Mouse (Mus musculus) layer of hippocampus, adult 9-11 months (tissue): ENCODE results near the gene C1qtnf12.

ENCODE experiments used
- DNase-seq: peaks from one replicate; pipeline ENCODE4 v3.0.0; 2022

Gene C1qtnf12

DNA sequence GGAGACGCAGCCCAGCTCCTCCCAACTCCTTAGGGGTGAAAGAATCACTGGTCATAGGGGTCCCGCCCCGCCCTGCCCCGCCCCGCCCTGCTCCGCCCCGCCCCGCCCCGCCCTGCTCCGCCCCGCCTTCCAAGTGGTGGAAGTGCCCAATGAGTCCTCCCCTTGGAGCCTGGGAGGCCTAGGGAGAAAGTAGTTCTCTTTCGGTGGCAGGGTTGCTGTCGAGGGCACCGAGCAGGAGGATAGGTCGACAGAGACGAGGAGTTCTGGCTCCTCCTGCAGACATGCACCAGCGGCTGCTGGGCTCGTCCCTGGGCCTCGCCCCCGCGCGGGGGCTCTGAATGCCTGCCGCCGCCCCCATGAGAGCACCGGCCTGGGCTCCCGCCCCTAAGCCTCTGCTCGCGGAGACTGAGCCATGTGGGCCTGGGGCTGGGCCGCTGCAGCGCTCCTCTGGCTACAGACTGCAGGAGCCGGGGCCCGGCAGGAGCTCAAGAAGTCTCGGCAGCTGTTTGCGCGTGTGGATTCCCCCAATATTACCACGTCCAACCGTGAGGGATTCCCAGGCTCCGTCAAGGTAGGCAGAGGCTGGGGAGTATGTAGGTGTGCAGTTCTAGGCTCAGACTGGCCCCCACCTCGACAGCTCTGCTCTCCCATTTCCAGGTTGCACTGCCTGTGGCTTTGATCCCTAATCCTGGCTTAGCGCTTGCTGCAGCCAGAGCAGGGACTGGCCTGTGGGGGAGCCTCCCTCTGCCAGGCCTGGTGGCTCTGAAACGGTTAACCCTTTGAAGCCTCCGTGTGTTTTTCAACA, at the start of gene C1qtnf12:
Gene C1qtnf12, plus strand, starts transcription at position 152 of the 805 bp plus-strand sequence.
- DNase-seq: no peak

DNA sequence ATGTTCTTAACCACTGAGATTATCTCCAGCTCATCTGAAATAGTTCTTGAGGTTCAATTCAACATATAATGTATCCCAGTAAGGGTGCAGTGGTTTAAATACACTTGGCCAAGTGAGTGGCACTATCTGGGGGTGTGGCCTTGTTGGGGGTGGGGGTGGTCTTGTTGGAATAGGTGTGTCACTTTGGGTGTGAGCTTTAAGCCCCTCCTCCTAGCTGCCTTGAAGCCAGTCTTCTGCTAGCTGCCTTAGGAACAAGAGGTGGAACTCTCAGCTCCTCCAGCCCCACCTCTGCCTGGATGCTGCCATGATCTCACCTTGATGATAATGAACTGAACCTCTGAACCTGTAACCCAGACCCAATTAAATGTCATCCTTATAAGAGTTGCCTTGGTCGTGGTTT, 30.1 kb upstream of the C1qtnf12 start:
- no peak for DNase-seq

DNA sequence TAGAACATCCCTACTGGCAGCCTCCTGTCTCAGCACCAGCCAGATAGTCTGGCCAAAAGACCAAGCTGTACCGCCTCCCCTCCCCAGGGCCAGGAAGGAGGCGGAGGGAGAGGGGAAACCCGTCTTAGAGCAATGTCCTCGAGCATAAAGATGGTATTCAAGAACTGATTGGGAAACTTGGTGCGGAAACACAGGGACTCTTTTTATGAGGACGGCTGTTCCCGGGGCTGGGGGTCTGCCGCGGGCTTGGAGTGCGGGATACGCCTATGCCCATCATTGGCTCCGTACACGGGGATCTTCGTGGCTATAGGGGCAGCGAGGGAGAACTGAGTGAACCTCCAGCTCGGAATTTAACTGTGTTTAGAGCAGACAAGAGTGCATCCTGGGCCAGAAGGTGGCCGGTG, 19.1 kb upstream of the C1qtnf12 start:
- peak; percentile 44 for DNase-seq

DNA sequence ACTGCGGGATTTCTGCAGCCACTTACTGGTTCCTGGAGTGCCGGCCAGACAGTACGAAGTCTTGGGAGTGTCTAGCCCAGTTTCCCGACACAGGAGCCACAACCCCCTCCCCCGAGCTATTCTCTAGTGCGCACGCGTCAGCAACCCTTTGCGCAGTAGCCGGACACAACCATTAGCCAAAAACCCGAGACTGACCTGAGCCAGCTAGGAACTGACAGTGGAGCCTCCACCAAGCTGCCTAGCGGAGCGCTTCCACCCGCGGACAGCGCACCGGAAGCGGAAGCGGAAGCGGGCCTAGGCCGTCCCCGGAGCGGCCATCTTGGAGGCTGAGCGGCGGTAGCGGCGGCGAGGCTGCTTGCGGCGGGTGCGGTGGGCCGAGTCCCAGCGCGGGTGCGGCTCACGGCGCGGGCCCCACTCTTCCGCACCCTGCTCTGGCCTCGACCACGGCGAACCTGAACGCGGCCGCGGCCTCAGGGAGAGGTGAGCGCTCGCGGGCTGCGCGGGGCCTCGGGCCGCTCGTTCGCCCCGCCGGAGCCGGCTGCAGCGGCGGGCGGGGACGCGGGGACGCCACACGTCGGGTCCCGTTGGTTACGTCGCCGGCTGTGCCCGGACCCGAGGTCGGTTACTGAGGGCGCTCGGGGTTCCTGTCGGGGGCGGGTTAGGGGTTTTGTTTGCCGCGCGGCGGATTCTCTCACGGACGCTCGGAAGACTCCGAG, 18.4 kb upstream of the C1qtnf12 start, which contains the start of gene Ube2j2:
Gene Ube2j2, plus strand, starts transcription at position 298 of the 716 bp plus-strand sequence.
- DNase-seq: peak; percentile 94

DNA sequence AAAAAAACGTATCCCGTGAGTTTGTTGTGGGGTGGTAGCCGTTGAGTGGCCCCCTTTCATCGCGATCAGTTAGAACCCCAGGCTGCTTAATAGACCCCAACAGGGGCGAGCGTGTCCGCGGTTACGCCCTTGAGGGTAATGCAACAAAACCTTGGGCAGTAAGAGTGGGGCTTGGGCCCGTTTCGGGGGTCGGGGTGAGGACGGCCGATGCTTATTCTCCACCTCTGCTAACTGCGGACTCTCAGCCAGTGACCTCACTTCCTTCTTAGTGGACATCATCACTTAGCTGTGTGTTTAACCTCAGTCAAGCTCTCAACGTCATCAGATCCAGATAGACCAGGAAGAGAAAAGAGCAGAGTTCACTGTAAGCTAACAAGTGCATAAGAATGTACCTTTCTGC, 17.8 kb upstream of the C1qtnf12 start:
- no peak for DNase-seq

DNA sequence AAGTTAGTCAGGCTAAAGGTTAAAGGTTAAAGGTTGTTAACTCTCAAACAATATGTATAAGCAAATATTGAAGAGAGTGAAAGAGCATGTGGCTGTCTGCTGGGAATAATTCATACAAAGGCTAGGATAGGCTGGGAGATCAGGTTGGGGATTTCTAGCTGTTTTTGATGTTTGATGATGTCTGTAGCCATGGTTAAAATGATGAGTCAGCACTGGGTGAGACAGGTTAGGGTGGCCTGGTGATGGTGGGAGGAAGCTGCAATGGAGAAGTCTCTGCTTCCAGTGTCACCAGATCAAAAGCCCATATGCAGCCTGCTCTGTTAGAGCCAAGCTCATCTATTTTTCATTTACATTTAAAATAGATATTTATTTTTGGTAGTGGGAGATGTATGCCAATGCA, 15.0 kb upstream of the C1qtnf12 start:
- DNase-seq: no peak

DNA sequence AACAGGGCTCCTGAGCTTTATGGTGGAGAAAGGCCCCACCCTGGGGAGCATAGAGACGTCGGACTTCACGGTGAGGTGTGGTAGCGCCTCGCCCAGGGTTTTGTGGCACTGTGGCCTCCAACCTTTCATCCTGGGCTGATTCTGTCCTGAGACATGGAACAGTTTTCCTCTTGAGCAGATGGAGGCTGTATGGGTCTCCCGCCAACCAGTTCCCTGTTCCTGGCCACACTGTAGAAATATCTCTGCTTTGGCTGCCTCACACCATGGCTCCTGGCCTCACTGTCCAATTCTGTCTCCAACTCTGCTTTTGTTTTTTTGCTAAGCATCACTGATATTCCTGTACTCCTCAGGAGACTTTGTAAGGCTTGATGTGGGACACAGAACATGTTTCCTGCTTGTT, 6.6 kb upstream of the C1qtnf12 start:
- no peak for DNase-seq

DNA sequence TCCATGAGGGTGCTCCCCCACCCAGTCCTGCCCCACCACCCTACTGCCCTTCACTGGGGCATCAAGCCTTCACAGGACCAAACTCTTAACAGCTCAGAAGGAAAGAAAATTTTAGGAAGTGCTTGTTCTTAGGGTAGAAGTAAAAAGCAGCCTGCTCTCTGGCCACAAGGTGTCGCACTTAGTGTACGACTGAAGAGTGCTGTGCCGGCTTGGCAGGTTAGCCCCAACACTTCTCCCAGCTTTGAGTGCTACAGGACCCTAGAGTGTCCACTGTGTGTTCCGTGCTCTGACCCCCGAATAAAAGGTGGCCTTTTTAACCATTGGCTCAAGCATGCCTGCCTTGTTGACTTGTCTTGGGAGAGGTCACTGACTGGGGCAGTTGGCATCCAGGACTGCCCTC, 2.8 kb upstream of the C1qtnf12 start:
- DNase-seq: peak; percentile 68

DNA sequence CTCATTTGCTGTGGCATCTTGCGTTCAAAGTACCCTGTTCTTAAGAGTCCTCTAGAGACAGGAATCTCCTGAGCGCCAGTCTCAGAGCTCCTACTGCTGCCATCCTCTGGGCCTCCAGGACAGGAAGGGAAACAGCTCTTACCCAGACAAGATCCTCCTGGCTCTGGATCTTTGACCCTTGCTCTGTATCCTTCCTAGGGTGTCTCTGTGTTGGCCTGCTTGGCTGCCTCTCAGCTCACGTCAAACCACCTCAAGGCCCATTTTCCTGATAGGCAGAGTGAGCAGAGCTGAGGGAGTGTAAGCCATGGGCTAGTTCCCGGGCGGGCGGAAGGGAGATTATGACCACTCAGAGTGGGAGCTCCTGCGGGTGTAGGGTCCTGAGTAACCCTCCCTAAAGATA, 988 bp downstream of the C1qtnf12 start:
- no peak for DNase-seq

DNA sequence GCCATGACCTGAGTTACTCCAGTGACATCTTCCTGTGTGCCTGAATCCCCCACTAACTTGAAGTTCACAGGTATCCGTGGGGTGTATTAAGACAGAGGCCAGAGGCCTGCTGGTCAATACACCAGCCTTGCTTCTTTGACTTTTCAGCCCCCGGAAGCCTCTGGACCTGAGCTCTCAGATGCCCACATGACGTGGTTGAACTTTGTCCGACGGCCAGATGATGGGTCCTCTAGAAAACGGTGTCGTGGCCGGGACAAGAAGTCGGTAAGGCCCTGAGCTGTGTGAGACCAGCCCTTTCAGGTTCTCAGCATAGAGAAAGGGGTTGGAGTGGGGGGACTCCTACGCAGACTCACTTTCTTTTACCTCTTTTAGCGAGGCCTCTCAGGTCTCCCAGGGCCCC, 2.3 kb downstream of the C1qtnf12 start:
- DNase-seq: no peak

DNA sequence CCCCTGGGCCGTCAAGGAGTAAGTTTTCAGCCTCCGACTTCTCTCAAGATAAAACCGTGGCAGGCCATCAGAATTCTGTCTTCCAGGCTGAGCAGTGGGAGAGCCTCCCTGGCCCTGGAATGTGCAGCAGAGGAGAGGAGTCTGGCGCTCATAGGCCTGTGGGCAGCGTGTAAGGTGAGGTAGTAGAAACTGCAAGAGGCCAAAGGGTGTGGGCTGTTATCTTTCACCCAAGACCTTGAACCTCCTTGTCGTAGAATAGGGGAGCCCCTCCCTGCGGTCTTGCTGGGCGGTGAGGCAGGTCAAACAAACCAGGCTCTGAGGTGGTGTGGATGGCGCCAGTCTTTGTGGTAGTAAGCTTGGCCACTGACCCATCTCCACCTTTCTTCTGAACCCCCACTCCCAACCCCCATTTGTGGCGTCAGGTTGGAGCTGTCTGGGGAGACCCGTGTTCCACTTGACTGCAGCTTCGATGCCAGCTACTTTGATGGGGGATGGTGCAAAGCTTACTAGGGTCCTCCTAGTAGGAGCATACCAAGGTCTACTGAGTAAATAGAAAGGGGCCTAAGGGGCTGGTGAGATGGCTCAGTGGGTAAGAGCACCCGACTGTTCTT, 7.0 kb downstream of the C1qtnf12 start:
- no peak for DNase-seq

DNA sequence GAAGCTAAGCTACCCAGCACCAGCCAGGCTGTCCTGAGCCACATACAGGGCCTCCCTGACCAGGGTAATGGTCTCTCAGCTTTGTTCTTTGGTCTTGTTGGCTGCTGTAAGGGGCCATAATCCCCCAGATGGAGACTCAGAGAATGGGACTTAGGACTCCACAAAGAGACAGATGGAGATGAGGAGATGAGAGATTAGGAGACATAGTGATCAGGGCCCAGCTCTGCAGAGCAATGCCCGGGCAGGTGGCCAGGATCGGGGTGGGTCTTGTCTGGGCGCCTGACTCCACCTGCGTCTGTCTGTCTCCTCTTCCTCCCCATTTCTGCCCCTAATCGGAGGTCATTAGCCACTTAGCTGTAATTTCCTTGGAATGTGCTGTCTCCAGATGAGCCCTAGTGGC, 8.2 kb downstream of the C1qtnf12 start:
- DNase-seq: no peak

DNA sequence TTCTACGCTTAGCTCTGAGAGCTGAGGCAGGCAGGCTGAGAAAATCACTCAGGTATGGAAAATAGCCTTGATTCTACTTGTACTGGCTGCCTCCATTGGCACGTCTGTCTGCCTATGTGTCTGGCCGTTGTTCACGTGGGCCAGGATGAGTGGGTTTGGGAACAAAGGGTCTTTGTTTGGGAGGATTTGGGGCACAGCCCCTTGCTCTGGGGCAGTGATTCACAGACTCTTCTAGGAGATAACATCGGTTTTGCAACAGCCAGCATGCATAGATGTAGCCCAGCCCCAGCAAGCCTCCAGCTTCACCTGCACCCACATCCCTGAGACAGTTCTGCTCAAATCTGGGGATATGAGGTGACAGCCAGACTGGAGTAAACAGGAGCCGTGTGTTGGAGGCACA, 10.5 kb downstream of the C1qtnf12 start:
- DNase-seq: no peak

DNA sequence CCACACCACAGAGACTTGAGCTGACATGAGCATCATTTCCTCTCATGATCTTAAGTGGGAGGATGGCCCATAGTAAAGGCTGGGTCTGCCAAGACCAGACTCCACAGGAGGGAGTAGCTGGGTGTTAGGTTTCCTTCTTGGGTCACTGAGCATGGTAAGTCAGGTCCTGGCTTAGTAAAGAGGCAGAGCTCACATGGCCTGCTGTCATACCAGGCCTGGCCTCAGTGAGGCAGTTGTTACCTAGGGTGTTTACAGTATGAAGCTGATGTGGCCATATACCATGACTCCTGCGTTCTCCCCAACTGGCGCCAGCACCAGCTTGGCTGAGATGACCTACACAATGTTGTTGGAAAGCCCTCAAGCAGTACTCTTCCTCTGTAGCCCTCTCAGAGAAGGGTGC, 11.1 kb downstream of the C1qtnf12 start:
- no peak for DNase-seq

DNA sequence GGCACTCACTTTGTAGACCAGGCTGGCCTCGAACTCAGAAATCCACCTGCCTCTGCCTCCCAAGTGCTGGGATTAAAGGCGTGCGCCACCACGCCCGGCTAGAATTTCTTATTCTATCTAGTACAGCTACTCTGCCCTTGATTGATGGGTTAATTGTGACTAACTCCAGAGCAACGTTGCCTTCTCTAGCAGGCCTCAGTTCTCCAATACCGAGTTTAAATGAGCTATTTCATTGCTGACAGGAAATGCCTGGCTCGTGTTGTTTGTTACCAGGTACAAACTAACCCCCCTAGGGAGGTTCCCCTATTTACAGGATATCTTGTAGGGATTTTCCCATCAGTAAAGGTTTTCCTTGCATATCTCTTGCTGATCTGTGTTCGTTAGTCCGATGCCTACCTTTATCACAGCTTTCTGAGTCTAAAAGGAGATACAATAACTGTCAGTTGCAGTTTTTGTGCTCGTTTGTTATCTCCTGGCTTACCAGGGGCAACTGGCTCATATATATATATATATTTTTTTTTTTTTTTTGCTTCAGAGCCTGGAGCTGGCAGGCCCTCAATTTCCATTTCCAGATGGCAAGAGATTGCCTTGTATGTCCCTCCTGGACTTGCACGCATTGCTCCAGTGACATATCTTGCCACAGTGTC, 19.4 kb downstream of the C1qtnf12 start:
- DNase-seq: no peak

DNA sequence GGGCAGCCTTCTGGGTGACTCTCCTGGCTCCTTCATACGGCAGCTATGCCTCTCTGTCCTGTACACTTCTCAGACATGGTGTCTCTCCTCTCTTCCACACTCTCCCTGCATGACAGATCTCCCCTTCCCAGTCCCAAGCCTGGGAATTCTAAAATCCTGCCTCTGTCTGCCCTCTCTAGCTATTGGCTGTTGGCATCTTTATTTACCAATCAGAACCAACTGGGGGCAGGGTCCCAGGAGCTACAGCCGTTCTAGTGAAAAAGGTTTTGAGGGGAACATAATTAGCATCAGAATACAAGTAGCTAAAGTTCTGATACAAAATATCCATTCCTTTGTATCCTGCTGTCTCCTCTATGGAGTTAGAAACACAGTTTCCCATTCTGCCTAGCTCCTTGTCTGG, 21.7 kb downstream of the C1qtnf12 start:
- no peak for DNase-seq

DNA sequence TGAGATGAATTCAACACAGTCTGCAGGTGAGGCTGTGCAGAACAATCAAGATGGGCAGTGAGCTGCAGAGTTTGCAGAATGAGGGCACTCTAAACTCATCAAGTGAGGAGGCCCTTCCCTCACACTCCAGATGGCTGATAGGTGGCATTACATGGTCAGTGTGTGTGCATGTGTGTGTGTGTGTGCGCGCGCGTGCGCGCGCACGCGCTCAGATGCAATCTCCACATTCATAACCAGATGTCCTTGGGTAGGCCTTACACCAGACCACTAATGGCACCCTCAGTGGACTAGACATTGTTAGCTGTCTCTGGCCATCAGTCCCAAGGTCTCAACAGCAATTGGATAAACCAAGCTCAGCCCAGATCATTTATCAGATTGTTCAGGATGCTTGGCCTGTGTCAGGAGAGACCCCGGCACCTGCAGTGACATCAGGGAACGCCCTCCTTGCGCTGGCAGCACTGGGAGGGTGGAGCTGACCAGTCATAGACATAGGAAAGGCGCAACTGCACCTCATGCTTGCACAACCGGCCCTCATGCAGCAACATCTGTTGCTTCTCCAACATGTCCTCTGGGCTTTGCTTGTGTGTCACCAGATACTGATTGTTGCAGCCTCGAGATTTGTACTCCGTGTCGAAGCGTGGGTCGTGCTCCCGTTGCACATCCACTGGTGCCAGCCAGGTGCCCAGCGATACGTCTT, 29.2 kb downstream of the C1qtnf12 start:
- DNase-seq: peak; percentile 11

DNA sequence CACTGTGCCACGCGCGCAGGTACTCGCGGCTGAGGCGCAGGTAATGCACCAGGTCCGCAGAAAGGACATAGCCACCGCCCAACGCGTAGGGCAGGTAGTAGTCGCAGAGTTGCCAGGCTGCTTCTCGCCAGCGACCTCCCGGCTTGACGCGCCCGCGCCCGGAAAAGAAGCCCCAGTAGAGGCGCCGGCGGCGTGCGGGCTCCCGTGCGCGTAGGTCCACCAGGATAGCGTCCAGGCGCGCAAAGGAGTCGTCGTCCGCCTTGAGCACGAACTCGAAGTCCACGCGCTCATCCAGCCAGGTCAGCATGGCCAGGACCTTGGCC, 29.8 kb downstream of the C1qtnf12 start:
- peak; percentile 61 for DNase-seq

DNA sequence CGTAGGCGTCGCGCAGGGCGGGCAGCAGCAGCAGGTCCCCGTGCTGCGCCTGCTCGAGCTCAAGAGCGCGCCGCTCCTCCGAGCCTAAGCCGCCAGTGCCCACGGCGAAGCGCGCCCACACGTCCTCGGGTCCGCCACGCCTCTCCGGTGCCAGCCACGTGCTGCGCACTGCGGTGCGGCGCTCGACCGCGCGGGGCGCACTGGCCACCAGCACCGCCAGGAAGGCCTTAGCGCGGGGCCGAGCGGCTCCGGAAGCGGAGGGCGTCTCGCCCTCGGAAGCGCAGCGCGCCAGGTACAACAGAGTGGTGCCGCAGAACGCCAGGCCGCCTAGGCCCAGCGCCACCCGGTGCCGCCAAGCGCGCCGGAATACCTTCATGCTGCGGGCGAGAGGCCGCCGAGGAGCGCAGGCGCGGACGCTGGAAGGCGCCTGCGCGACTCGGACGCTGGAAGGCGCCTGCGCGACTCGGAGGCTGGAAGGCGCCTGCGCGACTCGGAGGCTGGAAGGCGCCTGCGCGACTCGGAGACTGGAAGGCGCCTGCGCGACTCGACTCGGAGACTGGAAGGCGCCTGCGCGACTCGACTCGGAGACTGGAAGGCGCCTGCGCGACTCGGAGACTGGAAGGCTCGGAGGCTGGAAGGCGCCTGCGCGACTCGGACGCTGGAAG, 30.3 kb downstream of the C1qtnf12 start, which contains the start of the genes B3galt6 and Sdf4:
Gene B3galt6, minus strand, starts transcription at position 409 of the 665 bp plus-strand sequence.
Gene Sdf4, plus strand, starts transcription at position 632 of the 665 bp plus-strand sequence.
- peak; percentile 89 for DNase-seq

DNA sequence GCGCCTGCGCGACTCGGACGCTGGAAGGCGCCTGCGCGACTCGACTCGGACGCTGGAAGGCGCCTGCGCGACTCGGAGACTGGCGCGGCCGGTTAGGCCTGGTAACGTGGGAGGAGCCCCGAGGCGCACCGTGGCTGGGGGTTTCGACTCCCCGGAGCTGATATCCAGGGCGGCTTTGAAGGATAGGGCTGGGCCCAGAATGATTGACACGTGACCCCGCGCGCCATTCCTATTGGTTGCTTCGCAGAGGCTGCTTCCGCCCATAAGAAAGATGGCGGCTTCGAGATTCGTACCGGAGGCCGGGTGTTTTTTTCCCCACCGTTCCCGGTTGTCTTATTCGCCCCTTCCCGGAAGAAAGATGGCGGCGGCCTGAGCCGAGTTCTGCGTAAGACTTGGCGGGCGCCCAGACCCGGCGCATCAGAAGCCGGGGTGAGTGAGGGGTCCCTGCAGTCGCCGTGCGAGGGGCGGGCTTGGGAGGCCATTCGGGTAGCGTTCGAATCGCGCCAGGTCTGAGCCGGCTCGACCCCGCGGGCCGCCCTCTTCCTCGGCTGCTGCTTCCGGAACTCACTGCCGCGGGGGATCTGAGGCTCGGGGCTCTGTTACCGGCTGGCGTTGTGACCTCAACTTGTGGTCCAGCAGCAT, 30.9 kb downstream of the C1qtnf12 start:
- DNase-seq: peak; percentile 96

DNA sequence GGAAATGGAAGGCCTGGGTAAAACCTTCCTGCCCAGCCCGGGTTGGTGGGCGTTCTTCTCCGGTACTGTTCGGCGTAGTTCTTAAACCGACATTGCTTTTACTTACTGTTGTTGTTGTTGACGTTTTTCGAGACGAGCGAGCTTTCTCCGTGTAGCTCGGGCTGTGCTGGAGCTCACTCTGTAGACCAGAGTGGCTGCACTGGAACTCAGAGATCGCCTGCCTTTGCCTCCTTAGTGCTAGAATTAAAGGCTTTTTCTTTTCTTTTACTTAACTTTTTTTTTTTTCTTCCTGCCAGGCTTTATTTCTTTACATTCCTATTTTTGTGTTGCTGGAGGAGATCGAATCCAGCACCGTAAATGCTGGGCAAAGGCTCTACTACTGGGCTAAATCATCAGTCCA, 31.5 kb downstream of the C1qtnf12 start:
- DNase-seq: no peak

DNA sequence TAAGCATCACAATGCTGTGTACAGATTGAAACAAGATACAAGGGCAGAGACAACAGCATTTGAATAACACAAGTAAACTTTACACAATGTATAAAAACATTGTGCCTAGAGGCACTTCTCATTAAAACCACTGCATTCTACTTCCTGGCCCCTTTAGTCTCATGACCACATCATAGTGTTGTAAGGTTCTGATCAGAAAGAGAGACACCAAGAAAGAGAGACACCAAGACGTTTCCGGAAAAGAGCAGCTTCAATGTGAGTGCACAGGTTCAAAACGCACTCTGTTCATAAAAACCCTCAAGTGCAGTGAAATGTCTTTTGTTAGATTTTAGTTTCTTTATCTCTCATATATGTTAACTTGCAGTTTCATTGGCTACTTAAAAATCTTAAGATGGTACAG, 42.0 kb downstream of the C1qtnf12 start:
- no peak for DNase-seq
